Mouse (Mus musculus): ENCODE data around the gene Rps6kl1. TPM values are rescaled to one million over a fixed set of nuclear protein-coding genes. Genes with fewer than 3 reads are reported as not detected.

The Rps6kl1 gene
- polyA plus RNA-seq, 1 experiment = 0.39 TPM

DNA sequence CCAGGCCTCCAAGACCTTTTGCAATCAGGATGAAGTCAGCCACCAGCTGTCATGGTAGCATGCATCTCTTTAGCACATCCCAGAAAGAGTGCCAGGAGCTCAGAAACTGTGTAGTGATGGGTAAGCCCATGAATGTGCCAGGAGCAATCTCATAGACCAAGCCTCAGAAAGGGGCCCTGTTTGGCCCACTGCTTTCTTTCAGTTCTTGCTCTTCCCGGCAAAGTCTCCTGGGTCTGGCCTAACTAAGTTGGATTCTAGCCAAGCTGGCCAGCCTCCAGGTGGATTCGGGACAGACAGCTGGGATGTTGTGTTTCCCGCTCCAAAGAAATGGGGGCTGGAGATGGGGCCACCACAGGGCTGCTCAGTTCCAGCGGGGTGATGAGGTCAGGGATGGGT, 43.6 kb upstream of the Rps6kl1 start:
- no peaks in the 10 kb centered on the region for H3K79me3 ChIP-seq (ENCODE audit: low read depth)
- H3K36me3 ChIP-seq (ENCODE audit: control insufficient read depth, insufficient read depth) = no peaks in the 10 kb centered on the region
- no peak overlapping the region for H3K4me3 ChIP-seq (ENCODE audit: insufficient read depth, poor library complexity, severe bottlenecking)
- no peaks in the 10 kb centered on the region for H3K27me3 ChIP-seq (ENCODE audit: control insufficient read depth, insufficient read depth, insufficient read length)
- H3ac ChIP-seq (ENCODE audit: control insufficient read depth, insufficient read length, low read depth) = no peak overlapping the region
- no peak for TF ChIP-seq CTCF (IDR thresholded peaks at IDR 0.05; ENCODE audit: control insufficient read depth, insufficient read depth, insufficient read length)
- peak; percentile 23 for TF ChIP-seq CEBPB (IDR thresholded peaks at IDR 0.05; ENCODE audit: low read depth)
- H3K79me2 ChIP-seq (ENCODE audit: control insufficient read depth, insufficient read depth) = no peaks in the 10 kb centered on the region

DNA sequence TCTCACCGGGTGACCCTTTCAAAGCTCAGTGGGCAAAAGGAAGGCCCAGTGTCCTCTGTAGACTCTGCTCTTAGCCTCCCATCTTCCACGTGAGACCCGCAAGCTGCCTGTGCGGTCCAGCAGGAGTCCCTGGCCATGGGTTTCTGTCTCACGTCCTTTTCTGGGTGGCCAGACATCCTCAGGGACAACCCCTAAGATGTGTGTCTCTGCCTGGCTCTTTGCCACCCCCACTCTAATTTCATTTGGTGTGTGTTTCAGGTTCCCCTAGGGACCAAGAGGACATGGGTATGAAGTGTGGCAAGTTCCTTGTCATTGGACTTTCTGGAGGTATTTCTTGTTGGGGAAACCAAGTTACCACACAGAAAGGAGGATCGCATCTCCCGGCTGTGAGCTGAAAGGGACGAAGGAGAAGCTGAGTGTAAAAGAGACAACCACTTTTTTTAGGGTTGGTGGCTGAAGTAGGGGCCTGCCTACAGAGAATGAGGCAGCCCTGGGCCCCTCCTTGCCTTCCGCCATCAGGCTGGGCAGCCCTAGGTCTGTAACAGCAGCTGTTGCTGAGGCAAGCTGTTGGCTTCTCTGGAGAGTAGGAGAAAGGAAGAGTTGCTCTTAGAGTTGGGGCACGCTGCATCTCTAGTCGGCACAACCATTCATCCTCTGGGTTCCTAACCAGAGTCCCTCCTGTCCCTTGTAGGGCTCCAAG, 43.0 kb upstream of the Rps6kl1 start:
- Histone ChIP-seq H3K36me3 (ENCODE audit: control insufficient read depth, insufficient read depth) (no peaks in the 10 kb centered on the region), H3K4me3 (ENCODE audit: insufficient read depth, poor library complexity, severe bottlenecking) (no peak overlapping the region), H3K27me3 (ENCODE audit: control insufficient read depth, insufficient read depth, insufficient read length) (no peaks in the 10 kb centered on the region), H3ac (ENCODE audit: control insufficient read depth, insufficient read length, low read depth) (no peak overlapping the region), H3K79me3 (ENCODE audit: low read depth) (no peaks in the 10 kb centered on the region), H3K79me2 (ENCODE audit: control insufficient read depth, insufficient read depth) (no peaks in the 10 kb centered on the region)
- TF ChIP-seq MYOG (IDR thresholded peaks at IDR 0.05; ENCODE audit: control insufficient read depth, extremely low read depth, insufficient read length) = no peak
- no peak for TF ChIP-seq CTCF (IDR thresholded peaks at IDR 0.05; ENCODE audit: control insufficient read depth, insufficient read depth, insufficient read length)
- TF ChIP-seq MAX (IDR thresholded peaks at IDR 0.05) = no peak
- TF ChIP-seq USF1 (IDR thresholded peaks at IDR 0.05; ENCODE audit: low read depth) = no peak
- TF ChIP-seq FOSL1 (IDR thresholded peaks at IDR 0.05; ENCODE audit: insufficient read depth, low read length, poor library complexity, severe bottlenecking) = no peak
- TF ChIP-seq CEBPB (IDR thresholded peaks at IDR 0.05; ENCODE audit: low read depth) = no peak
- TF ChIP-seq MYOD1 (IDR thresholded peaks at IDR 0.05; ENCODE audit: control insufficient read depth, insufficient read length, low read depth) = no peak

DNA sequence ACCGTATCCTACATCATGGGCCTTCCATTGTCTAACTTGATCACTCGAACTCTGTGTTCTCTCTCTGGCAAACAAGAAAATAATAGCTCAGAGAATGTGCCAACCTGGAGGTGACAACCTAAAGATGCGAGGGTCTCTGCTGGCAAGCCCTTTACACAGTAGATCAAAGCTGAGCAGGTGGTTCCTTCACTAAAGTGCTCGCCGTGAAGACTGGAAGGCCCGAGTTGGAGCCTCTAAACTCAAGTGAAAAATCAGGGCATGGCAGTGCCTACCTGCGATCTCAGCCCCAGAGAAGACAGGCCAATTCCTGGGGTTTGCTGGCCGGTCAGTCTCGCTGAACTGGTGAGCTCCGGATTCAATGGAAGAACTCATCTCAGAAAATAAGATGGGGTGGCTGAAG, 42.1 kb upstream of the Rps6kl1 start:
- H3K36me3 ChIP-seq (ENCODE audit: control insufficient read depth, insufficient read depth) = no peaks in the 10 kb centered on the region
- H3K27me3 ChIP-seq (ENCODE audit: control insufficient read depth, insufficient read depth, insufficient read length) = no peaks in the 10 kb centered on the region
- H3K79me2 ChIP-seq (ENCODE audit: control insufficient read depth, insufficient read depth) = no peaks in the 10 kb centered on the region
- H3K79me3 ChIP-seq (ENCODE audit: low read depth) = no peaks in the 10 kb centered on the region
- TF ChIP-seq MYOD1 (IDR thresholded peaks at IDR 0.05; ENCODE audit: control insufficient read depth, insufficient read length, low read depth) (no peak), CTCF (IDR thresholded peaks at IDR 0.05; ENCODE audit: control insufficient read depth, insufficient read depth, insufficient read length) (no peak), CEBPB (IDR thresholded peaks at IDR 0.05; ENCODE audit: low read depth) (no peak), FOSL1 (IDR thresholded peaks at IDR 0.05; ENCODE audit: insufficient read depth, low read length, poor library complexity, severe bottlenecking) (no peak), USF1 (IDR thresholded peaks at IDR 0.05; ENCODE audit: low read depth) (no peak), MAX (IDR thresholded peaks at IDR 0.05) (no peak), MYOG (IDR thresholded peaks at IDR 0.05; ENCODE audit: control insufficient read depth, extremely low read depth, insufficient read length) (no peak)
- H3K4me3 ChIP-seq (ENCODE audit: insufficient read depth, poor library complexity, severe bottlenecking) = no peak overlapping the region
- H3ac ChIP-seq (ENCODE audit: control insufficient read depth, insufficient read length, low read depth) = no peak overlapping the region

DNA sequence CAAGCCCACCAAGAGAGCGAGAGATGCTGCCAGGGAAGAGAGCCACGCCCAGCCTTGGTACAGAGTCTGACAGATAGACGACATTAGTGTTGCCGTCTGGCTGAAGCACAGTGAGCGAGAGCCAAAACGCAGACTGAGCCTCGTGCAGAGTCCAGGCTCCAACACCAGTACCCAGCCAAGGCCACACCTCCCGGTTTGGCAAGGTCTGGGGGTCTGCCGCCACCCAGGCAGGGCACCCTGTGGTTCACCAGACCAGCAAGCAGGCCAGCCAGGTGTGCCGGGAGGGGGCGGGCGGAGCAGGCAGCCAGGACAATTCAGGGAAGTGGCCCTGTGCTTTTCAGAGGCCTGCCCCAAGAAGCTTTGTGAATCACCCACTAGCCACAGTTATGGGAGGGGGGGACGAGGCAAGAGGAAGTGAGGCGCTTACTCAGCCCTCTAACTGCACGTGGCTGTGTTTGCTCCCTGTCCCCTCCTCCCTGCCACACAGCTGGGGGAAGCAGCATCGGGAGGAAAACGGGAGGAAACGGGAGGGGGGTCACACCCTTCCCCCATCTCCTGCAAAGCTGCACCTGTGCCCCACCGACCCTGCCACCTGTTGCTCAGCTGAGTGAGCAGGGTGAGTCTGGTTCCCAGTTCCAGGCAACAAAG, 41.5 kb upstream of the Rps6kl1 start:
- Histone ChIP-seq H3K79me2 (ENCODE audit: control insufficient read depth, insufficient read depth) (no peaks in the 10 kb centered on the region), H3K36me3 (ENCODE audit: control insufficient read depth, insufficient read depth) (no peaks in the 10 kb centered on the region), H3K79me3 (ENCODE audit: low read depth) (no peaks in the 10 kb centered on the region), H3ac (ENCODE audit: control insufficient read depth, insufficient read length, low read depth) (peak overlapping the region; percentile 48), H3K4me3 (ENCODE audit: insufficient read depth, poor library complexity, severe bottlenecking) (no peak overlapping the region), H3K27me3 (ENCODE audit: control insufficient read depth, insufficient read depth, insufficient read length) (no peaks in the 10 kb centered on the region)
- TF ChIP-seq FOSL1 (IDR thresholded peaks at IDR 0.05; ENCODE audit: insufficient read depth, low read length, poor library complexity, severe bottlenecking) = no peak
- peak; percentile 78 for TF ChIP-seq MYOD1 (IDR thresholded peaks at IDR 0.05; ENCODE audit: control insufficient read depth, insufficient read length, low read depth)
- TF ChIP-seq USF1 (IDR thresholded peaks at IDR 0.05; ENCODE audit: low read depth) = peak; percentile 21
- peak; percentile 98 for TF ChIP-seq MAX (IDR thresholded peaks at IDR 0.05)

DNA sequence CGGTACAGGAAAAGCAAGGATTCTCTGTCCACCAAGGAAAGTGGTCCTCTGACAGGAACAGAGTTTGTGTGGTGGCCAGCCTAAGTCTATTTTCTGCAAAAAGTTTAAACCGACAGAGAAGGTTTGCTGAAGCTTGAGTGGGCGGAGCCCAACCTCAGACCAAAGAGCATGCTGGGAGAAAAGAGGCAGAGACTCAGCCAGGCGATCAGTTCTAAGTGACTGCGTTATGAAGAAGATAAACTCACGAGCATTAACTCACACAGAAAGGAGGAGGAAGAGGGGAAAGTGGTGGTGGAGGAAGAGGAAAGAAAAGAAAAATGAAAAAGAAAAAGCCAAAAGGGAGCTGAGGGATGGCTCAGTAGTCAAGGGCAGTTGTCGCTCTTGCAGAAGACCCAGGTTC, 39.2 kb upstream of the Rps6kl1 start:
- no peak overlapping the region for H3ac ChIP-seq (ENCODE audit: control insufficient read depth, insufficient read length, low read depth)
- H3K36me3 ChIP-seq (ENCODE audit: control insufficient read depth, insufficient read depth) = no peaks in the 10 kb centered on the region
- TF ChIP-seq MAX (IDR thresholded peaks at IDR 0.05) (no peak), MYOG (IDR thresholded peaks at IDR 0.05; ENCODE audit: control insufficient read depth, extremely low read depth, insufficient read length) (no peak), CTCF (IDR thresholded peaks at IDR 0.05; ENCODE audit: control insufficient read depth, insufficient read depth, insufficient read length) (no peak), FOSL1 (IDR thresholded peaks at IDR 0.05; ENCODE audit: insufficient read depth, low read length, poor library complexity, severe bottlenecking) (no peak), MYOD1 (IDR thresholded peaks at IDR 0.05; ENCODE audit: control insufficient read depth, insufficient read length, low read depth) (no peak), USF1 (IDR thresholded peaks at IDR 0.05; ENCODE audit: low read depth) (no peak), CEBPB (IDR thresholded peaks at IDR 0.05; ENCODE audit: low read depth) (no peak)
- no peaks in the 10 kb centered on the region for H3K79me3 ChIP-seq (ENCODE audit: low read depth)
- no peaks in the 10 kb centered on the region for H3K79me2 ChIP-seq (ENCODE audit: control insufficient read depth, insufficient read depth)
- H3K27me3 ChIP-seq (ENCODE audit: control insufficient read depth, insufficient read depth, insufficient read length) = no peaks in the 10 kb centered on the region
- no peak overlapping the region for H3K4me3 ChIP-seq (ENCODE audit: insufficient read depth, poor library complexity, severe bottlenecking)

DNA sequence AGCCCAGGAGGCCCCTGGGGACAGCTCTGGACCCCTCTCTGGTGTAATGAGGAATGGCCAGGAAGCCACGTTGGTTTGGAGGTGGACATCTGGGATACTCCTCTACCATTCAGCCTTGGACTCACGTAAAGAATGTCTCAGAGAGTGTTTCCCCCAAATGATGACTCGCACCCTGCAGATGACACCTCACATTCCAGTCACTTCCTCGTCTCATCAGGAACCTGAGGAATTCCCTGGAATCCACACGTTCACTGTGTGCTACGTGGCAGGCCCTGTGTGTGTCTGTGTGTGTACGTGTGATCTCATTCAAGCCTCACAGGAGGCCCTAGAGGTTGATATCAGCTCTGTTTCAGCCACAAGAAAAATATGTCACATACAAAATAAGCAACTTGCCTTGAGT, 35.3 kb upstream of the Rps6kl1 start:
- Histone ChIP-seq H3K79me2 (ENCODE audit: control insufficient read depth, insufficient read depth) (no peaks in the 10 kb centered on the region), H3K27me3 (ENCODE audit: control insufficient read depth, insufficient read depth, insufficient read length) (no peaks in the 10 kb centered on the region), H3K4me3 (ENCODE audit: insufficient read depth, poor library complexity, severe bottlenecking) (no peak overlapping the region), H3K79me3 (ENCODE audit: low read depth) (no peaks in the 10 kb centered on the region), H3K36me3 (ENCODE audit: control insufficient read depth, insufficient read depth) (no peaks in the 10 kb centered on the region), H3ac (ENCODE audit: control insufficient read depth, insufficient read length, low read depth) (no peak overlapping the region)
- TF ChIP-seq CEBPB (IDR thresholded peaks at IDR 0.05; ENCODE audit: low read depth) = no peak
- no peak for TF ChIP-seq MYOD1 (IDR thresholded peaks at IDR 0.05; ENCODE audit: control insufficient read depth, insufficient read length, low read depth)
- peak; percentile 33 for TF ChIP-seq MAX (IDR thresholded peaks at IDR 0.05)

All from C2C12 (cell line).